Mouse (Mus musculus) embryonic fibroblast, embryonic 13.5 days (primary cell): ENCODE measurements around the gene Hexb.
A peak's percentile ranks its signal among the peaks of the same experiment; 100 is the strongest.

Experiments used
- CTCF ChIP-seq: IDR thresholded peaks from 2 replicates; pipeline ENCODE4 v1.5.1; 2011; ENCODE audit warnings: mild to moderate bottlenecking, control low read depth, low read length, moderate library complexity, borderline replicate concordance; ENCODE audit not compliant: insufficient read depth
- POLR2A ChIP-seq: IDR thresholded peaks from 2 replicates; pipeline ENCODE4 v1.6.1; 2011; ENCODE audit warnings: low read depth, mild to moderate bottlenecking, control low read depth, low read length, moderate library complexity

DNA sequence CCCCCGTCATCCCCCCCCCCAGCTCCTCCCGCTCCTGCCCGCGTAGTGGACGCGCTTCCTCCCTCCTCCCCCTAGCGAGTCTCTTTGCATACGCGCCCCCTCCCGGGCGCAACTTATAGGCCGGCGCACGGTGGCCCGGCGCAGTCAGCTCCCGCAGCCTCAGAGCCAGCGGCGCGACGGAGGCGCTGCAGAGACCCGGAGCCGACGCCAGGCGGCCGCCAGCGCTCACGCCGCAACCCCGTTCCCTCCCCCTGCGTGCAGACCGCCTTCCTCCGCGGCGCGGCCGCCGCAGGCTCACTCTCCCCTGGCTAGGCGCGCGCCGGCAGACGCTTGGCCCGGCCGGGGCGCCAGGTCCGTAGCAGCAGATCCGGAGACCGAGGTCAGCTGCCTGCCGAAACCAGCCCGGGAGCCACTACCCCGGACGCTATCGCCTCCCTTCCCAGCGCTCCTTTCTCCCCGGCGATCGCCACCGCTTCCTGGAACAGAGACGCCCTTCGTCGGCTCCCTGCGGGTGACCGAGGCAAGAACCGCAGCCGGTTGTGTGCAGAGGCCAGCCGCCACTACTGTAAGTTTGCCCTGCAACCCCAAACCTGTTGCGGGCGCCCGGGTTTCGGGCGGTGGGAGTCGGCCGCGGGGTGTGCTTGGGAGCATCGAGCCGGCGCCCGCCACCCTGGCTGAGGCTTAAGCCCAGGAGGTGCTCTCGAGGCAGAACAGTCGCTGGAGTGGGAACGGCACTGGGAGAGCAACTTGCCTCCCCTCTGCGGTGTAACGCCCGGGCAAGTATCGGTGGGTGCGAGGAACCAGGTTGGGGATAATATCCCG is 43.0 kb upstream of the Hexb start, which contains the start of gene Enc1:
- TF ChIP-seq POLR2A (peak; percentile 80), CTCF (peak; percentile 25)
